Mouse (Mus musculus) limb, embryonic 14.5 days (tissue): ENCODE measurements around the gene 2210408I21Rik. TPM values are rescaled to one million over a fixed set of nuclear protein-coding genes. Genes with fewer than 3 reads are reported as not detected.

Experiments used
- ATAC-seq: fragments of 200-750 bp; cut with Nextera tagmentation; 2 replicates; pipeline ENCODE4 v1.8.0; 2017; ENCODE audit warnings: low read depth, moderate number of reproducible peaks, moderate TSS enrichment; ENCODE audit not compliant: low FRiP score
- DNase-seq: peaks from one replicate; pipeline ENCODE4 v3.0.0-alpha.2; 2015; ENCODE audit warnings: low spot score
- H3K27ac ChIP-seq: fragments of 300-500 bp; sonication (generic); replicated peaks from 2 replicates; pipeline ENCODE4 v1.5.1; 2014; ENCODE audit warnings: low read depth, mild to moderate bottlenecking, low read length, moderate library complexity, mixed read lengths
- H3K27me3 ChIP-seq: fragments of 300-500 bp; sonication (generic); 2 replicates; pipeline ENCODE4 v1.6.1; 2014; ENCODE audit warnings: low read length, mixed read lengths; ENCODE audit not compliant: control insufficient read depth, insufficient read depth
- H3K36me3 ChIP-seq: fragments of 300-500 bp; sonication (generic); 2 replicates; pipeline ENCODE4 v1.6.1; 2014; ENCODE audit warnings: mild to moderate bottlenecking, low read length, moderate library complexity, mixed read lengths; ENCODE audit not compliant: control insufficient read depth, insufficient read depth
- H3K4me1 ChIP-seq: fragments of 300-500 bp; sonication (generic); 2 replicates; pipeline ENCODE4 v1.6.1; 2014; ENCODE audit warnings: antibody characterized with exemption, low read length, mixed read lengths; ENCODE audit not compliant: control insufficient read depth, insufficient read depth
- H3K4me2 ChIP-seq: fragments of 300-500 bp; sonication (generic); replicated peaks from 2 replicates; pipeline ENCODE4 v1.6.1; 2014; ENCODE audit warnings: low read depth, mild to moderate bottlenecking, low read length, moderate library complexity; ENCODE audit not compliant: severe bottlenecking
- H3K4me3 ChIP-seq: fragments of 300-500 bp; sonication (generic); replicated peaks from 2 replicates; pipeline ENCODE4 v1.5.1; 2014; ENCODE audit warnings: low read length
- H3K9ac ChIP-seq: fragments of 300-500 bp; sonication (generic); 2 replicates; pipeline ENCODE4 v1.6.1; 2014; ENCODE audit warnings: mild to moderate bottlenecking, low read depth, low read length, moderate library complexity; ENCODE audit not compliant: severe bottlenecking
- H3K9me3 ChIP-seq: fragments of 300-500 bp; sonication (generic); 2 replicates; pipeline ENCODE4 v1.6.1; 2016; ENCODE audit warnings: low read length; ENCODE audit not compliant: control insufficient read depth
- POLR2A ChIP-seq: fragments of 200-500 bp; IDR thresholded peaks from 2 replicates; pipeline ENCODE4 v1.8.0; 2012; ENCODE audit warnings: inconsistent platforms, mild to moderate bottlenecking, moderate library complexity, borderline replicate concordance; ENCODE audit not compliant: insufficient read depth, insufficient read length; ENCODE audit errors: extremely low read depth
- WGBS: fragments of 180-500 bp; shearing (Covaris S2); extraction: QIAGEN DNeasy Blood & Tissue Kit; methylation state at CpG from one replicate; pipeline ENCODE4 v1.1.7; 2014; 5-methylcytosine and 5-hydroxymethylcytosine counted together
- polyA plus RNA-seq, 2 experiments: library from polyadenylated mRNA; depleted of rRNA in 1 of 2; stranded (reverse) in 1 of 2; unstranded in 1 of 2; fragments of >200 nt; fragmentation: Nextera tagmentation in 1 of 2; extraction: Ambion mirVana in 1 of 2; gene quantifications; 2 replicates each; pipeline versions ENCODE4 v1.2.1 to v1.2.3; 2012 to 2014

The 2210408I21Rik gene
- polyA plus RNA-seq, 2 experiments = 3.9 to 10.5 TPM

DNA sequence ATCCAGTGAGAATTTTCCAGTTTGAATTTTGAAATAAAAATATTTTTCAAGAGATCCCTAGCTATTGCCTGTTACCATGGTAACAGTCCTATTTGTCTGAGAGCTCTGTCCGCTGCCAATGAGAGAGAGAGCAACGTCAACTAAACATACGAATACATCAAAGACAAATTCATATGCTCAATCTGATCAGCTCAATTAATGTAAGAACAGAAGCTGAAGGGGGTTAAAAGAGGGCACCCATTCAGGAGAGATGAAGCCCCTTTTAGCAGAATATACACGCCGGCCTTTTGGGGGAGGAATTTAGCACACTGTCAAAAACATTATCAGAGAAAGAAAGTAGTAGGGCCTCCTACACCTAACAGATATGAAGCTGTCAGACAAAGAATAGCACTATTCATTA is 261.6 kb downstream of the 2210408I21Rik start:
- Histone ChIP-seq H3K36me3 (no peaks in the 10 kb centered on the region), H3K4me1 (no peaks in the 10 kb centered on the region), H3K27me3 (no peaks in the 10 kb centered on the region), H3K4me2 (no peak overlapping the region), H3K9me3 (no peaks in the 10 kb centered on the region), H3K9ac (no peak overlapping the region), H3K4me3 (no peak overlapping the region), H3K27ac (no peak overlapping the region)
- WGBS = 88% methylated on average over 5 of the region's 5 CpGs
- no peak for DNase-seq
- TF ChIP-seq POLR2A = no peak
- ATAC-seq = no peak

DNA sequence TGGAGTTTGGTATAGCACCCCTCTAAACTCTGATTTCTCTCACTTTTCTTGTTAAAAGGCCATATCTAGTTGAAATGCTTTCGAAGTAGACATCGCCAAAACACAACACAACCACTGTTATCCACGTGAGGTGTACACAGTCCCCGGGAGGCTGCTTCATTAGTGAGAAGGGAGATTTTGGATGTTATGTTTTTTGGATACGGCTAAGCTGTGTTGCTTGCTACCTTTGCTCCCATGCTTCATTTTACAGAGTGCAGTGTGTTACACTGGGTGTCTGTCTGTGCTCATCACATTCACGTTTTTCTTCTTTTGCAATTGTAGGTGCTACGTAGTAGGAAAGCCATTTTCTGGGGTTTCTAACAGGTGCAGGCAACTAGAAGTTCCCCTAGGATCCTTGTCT is 262.3 kb downstream of the 2210408I21Rik start:
- no peak overlapping the region for H3K4me2 ChIP-seq

DNA sequence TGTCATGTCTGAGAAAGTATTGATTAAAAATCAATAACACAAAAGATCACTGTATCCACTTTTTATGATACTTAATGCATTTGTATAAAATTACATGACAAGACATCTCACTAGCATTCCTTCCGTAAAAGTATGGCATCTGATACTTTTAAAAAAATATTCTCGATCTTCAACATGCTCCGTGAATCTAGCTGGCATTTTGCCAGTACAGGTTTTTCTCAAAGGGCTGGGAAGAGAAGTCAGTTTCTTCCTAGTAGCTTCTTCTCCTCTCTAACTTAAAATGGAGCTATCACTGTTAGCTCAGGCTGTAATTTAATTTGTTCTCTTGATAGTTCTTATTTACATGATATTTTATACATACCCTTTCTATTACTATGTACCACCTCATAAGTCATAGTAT is 263.1 kb downstream of the 2210408I21Rik start:
- Histone ChIP-seq H3K27me3 (no peaks in the 10 kb centered on the region), H3K4me3 (no peak overlapping the region), H3K27ac (no peak overlapping the region), H3K9ac (no peak overlapping the region), H3K4me2 (no peak overlapping the region), H3K36me3 (no peaks in the 10 kb centered on the region), H3K4me1 (no peaks in the 10 kb centered on the region), H3K9me3 (no peaks in the 10 kb centered on the region)
- DNase-seq (no peak), ATAC-seq (no peak)
- no peak for TF ChIP-seq POLR2A
- WGBS = 69% methylated on average over 3 of the region's 3 CpGs

More for the DNA sequence above, 262.3 kb downstream of the 2210408I21Rik start:
- Histone ChIP-seq H3K4me1 (no peaks in the 10 kb centered on the region), H3K36me3 (no peaks in the 10 kb centered on the region), H3K27ac (no peak overlapping the region), H3K27me3 (no peaks in the 10 kb centered on the region), H3K9me3 (no peaks in the 10 kb centered on the region), H3K4me3 (no peak overlapping the region), H3K9ac (no peak overlapping the region)
- ATAC-seq = no peak
- DNase-seq = no peak
- WGBS = 86% methylated on average over 7 of the region's 7 CpGs
- TF ChIP-seq POLR2A = no peak

DNA sequence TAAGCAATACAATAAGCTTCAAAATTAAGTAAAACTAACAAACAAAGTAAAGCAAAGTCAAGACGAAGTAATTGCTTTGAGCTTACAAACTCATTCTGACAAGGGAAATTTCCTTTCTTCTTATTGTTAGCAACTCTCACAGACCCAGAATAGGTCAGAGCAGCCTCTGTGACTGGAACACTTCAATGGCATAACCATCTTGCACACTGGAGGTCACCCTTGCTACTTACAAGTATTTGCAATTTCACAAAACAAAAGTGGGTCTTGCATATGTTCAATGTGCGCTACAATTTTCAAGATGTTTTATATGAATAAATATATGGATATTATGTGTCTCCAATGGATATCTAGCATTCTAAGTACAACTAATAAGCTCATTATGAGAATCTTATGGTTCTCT is 265.4 kb downstream of the 2210408I21Rik start:
- H3K27me3 ChIP-seq = no peaks in the 10 kb centered on the region
- TF ChIP-seq POLR2A = no peak
- no peaks in the 10 kb centered on the region for H3K9me3 ChIP-seq
- no peak for ATAC-seq
- no peak overlapping the region for H3K9ac ChIP-seq
- 52% methylated on average over 2 of the region's 2 CpGs for WGBS
- no peaks in the 10 kb centered on the region for H3K36me3 ChIP-seq
- no peak overlapping the region for H3K4me2 ChIP-seq
- H3K4me1 ChIP-seq = no peaks in the 10 kb centered on the region
- H3K27ac ChIP-seq = no peak overlapping the region
- no peak overlapping the region for H3K4me3 ChIP-seq
- DNase-seq = no peak

DNA sequence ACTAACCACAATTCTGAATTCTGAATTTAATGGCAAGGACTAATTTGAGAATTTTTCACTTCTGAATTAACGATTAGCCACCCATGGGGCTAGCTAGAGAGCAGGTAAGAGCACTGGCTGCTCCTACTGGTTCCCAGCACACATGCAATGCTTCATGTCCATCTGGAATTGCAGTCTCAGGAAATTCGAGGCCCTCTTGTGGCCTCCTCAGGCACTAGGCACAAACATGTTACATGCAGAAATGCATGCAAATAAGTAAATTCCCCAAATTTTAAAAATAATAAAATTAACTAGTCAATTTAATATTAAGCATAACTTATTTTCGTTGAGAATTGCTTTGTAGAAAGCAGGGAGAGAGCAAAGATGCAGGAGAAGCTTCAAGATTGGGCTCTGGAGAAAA is 273.2 kb downstream of the 2210408I21Rik start:
- ATAC-seq (no peak), DNase-seq (no peak)
- Histone ChIP-seq H3K4me1 (no peaks in the 10 kb centered on the region), H3K9ac (no peak overlapping the region), H3K9me3 (no peaks in the 10 kb centered on the region), H3K36me3 (no peaks in the 10 kb centered on the region), H3K4me3 (no peak overlapping the region), H3K4me2 (no peak overlapping the region), H3K27me3 (no peaks in the 10 kb centered on the region), H3K27ac (no peak overlapping the region)
- WGBS = 69% methylated on average over 3 of the region's 3 CpGs
- no peak for TF ChIP-seq POLR2A

DNA sequence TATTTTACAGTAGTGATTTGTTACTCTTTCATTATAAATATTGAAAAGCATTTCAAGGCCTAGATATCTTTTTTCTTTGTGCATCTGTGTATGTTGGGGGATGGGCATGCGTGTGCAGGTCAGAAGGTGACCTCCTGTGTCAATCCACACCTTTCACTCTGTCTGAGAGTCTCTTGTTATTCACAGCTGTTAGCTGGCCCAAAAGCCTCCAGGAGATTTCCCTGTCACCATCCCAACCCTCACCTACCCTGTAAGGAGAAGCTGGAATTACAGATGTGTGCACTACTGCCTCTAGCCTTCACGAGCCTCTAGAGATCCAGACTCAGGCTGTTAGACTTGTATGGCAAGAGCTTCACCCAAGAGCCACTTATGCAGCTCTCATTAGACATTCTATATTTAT is 274.5 kb downstream of the 2210408I21Rik start:
- Histone ChIP-seq H3K27ac (no peak overlapping the region), H3K27me3 (no peaks in the 10 kb centered on the region), H3K36me3 (no peaks in the 10 kb centered on the region), H3K9me3 (no peaks in the 10 kb centered on the region), H3K9ac (no peak overlapping the region), H3K4me3 (no peak overlapping the region), H3K4me2 (no peak overlapping the region), H3K4me1 (no peaks in the 10 kb centered on the region)
- TF ChIP-seq POLR2A = no peak
- no peak for DNase-seq
- 60% methylated on average over 2 of the region's 2 CpGs for WGBS
- ATAC-seq = no peak
